Mouse (Mus musculus) liver, adult 2 months (tissue): Measurements from ENCODE around the gene Gimap9. TPM values are rescaled to one million over a fixed set of nuclear protein-coding genes. Genes with fewer than 3 reads are reported as not detected.
A peak's percentile ranks its signal among the peaks of the same experiment; 100 is the strongest.

Experiments used
- DNase-seq: peaks from one replicate; pipeline ENCODE4 v3.0.0-alpha.2; 2011; ENCODE audit warnings: low read depth, low spot score; ENCODE audit errors: extremely low read depth
- H3K27ac ChIP-seq: fragments of 200-500 bp; replicated peaks from 2 replicates; pipeline ENCODE4 v1.5.1; 2012; ENCODE audit warnings: low read depth, mild to moderate bottlenecking, control low read depth, inconsistent platforms, low read length; ENCODE audit not compliant: insufficient read depth
- H3K27me3 ChIP-seq: fragments of 200-500 bp; 2 replicates; pipeline ENCODE4 v1.6.1; 2012; ENCODE audit warnings: mild to moderate bottlenecking, moderate library complexity, low read length, inconsistent platforms; ENCODE audit not compliant: control insufficient read depth, insufficient read depth
- H3K36me3 ChIP-seq: fragments of 200-500 bp; 2 replicates; pipeline ENCODE4 v1.6.1; 2012; ENCODE audit warnings: low read length, inconsistent platforms; ENCODE audit not compliant: control insufficient read depth, insufficient read depth
- H3K4me1 ChIP-seq: fragments of 200-500 bp; 2 replicates; pipeline ENCODE4 v1.6.1; 2011; ENCODE audit warnings: low read length; ENCODE audit not compliant: control insufficient read depth, insufficient read depth
- H3K4me3 ChIP-seq: fragments of 200-500 bp; 2 replicates; pipeline ENCODE4 v1.5.1; 2011; ENCODE audit warnings: low read depth, mild to moderate bottlenecking, control low read depth, low read length, moderate library complexity; ENCODE audit not compliant: insufficient read depth
- H3K79me2 ChIP-seq: fragments of 200-500 bp; 2 replicates; pipeline ENCODE4 v1.6.1; 2012; ENCODE audit warnings: inconsistent platforms, mild to moderate bottlenecking, low read length, moderate library complexity; ENCODE audit not compliant: control insufficient read depth, insufficient read depth
- H3K9ac ChIP-seq: fragments of 200-500 bp; 2 replicates; pipeline ENCODE4 v1.6.1; 2012; ENCODE audit warnings: low read depth, mild to moderate bottlenecking, control low read depth, inconsistent platforms, low read length
- CTCF ChIP-seq: fragments of 200-500 bp; IDR thresholded peaks from 2 replicates; pipeline ENCODE4 v1.5.1; 2011; ENCODE audit warnings: low read depth, low read length, control low read depth
- POLR2A ChIP-seq: fragments of 200-500 bp; IDR thresholded peaks from 2 replicates; pipeline ENCODE4 v1.6.1; 2011; ENCODE audit warnings: low read length, control low read depth; ENCODE audit not compliant: insufficient read depth; ENCODE audit errors: extremely low read depth
- WGBS: fragments of 180-500 bp; shearing (Covaris S2); methylation state at CpG from one replicate; pipeline ENCODE4 v1.1.7; 2018; 5-methylcytosine and 5-hydroxymethylcytosine counted together
- polyA plus RNA-seq: library from polyadenylated mRNA; depleted of rRNA; stranded (reverse); fragments of >200 nt; gene quantifications from 2 replicates; pipeline ENCODE4 v1.2.3, GENCODE M21; 2012
- total RNA-seq: library from RNA; depleted of rRNA; stranded (reverse); fragments of >200 nt; gene quantifications from 2 replicates; pipeline ENCODE4 v1.2.3, GENCODE M21; 2014

Gimap9 gene
- total and polyA plus RNA-seq, 2 experiments = 4.2 to 12.2 TPM

- WGBS = 61% methylated on average over 2 of the region's 2 CpGs
- no peaks in the 10 kb centered on the region; the same call in 1 of the 2 replicates for H3K79me2 ChIP-seq
- H3K4me3 ChIP-seq = peak overlapping the region; percentile 11
- no peaks in the 10 kb centered on the region; the same call in 1 of the 2 replicates for H3K4me1 ChIP-seq
- no peaks in the 10 kb centered on the region for H3K27me3 ChIP-seq
- no peak overlapping the region for H3K27ac ChIP-seq
- H3K9ac ChIP-seq = peak overlapping the region; percentile 2; the same call in 1 of the 2 replicates
- no peaks in the 10 kb centered on the region for H3K36me3 ChIP-seq
- no peak for TF ChIP-seq CTCF
- DNase-seq = no peak
Measured at GRCm38 (mm10) chr6:48647611-48648010, 28.3 kb upstream of the Gimap9 start.

DNA sequence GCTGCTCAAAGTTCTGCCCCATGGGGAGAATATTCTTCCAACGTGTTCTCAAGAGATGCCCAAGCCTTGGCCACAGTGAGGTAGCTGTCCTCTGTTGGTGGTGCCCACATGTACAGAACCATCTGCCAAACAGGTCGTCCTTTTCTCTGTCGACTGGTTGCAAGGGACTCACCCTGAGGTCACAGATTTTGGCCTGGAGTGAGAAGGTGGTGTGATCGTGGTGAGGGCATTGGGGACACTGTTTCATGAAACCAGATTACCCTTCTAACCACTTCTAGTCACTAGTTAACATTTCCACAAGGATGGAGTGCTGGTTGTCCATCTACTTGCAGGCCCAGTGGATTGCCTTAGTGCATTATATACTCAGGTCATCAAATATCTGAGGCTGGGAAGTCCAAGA is 27.1 kb upstream of the Gimap9 start:
- H3K9ac ChIP-seq = no peak overlapping the region
- WGBS = 66% methylated on average over 4 of the region's 4 CpGs
- H3K4me3 ChIP-seq = no peak overlapping the region
- H3K27me3 ChIP-seq = no peaks in the 10 kb centered on the region
- no peaks in the 10 kb centered on the region for H3K36me3 ChIP-seq
- no peak for TF ChIP-seq CTCF
- TF ChIP-seq POLR2A = no peak
- peak; percentile 27 for DNase-seq
- H3K27ac ChIP-seq = no peak overlapping the region
- H3K79me2 ChIP-seq = no peaks in the 10 kb centered on the region; the same call in 1 of the 2 replicates
- no peaks in the 10 kb centered on the region; the same call in 1 of the 2 replicates for H3K4me1 ChIP-seq

GRCm38 (mm10) chr6:48650041-48650440 is 25.9 kb upstream of the Gimap9 start:
- H3K27me3 ChIP-seq = no peaks in the 10 kb centered on the region
- TF ChIP-seq POLR2A = no peak
- TF ChIP-seq CTCF = no peak
- H3K79me2 ChIP-seq = no peaks in the 10 kb centered on the region; the same call in 1 of the 2 replicates
- no peaks in the 10 kb centered on the region; the same call in 1 of the 2 replicates for H3K4me1 ChIP-seq
- no peak overlapping the region for H3K4me3 ChIP-seq
- no peak overlapping the region for H3K27ac ChIP-seq
- H3K9ac ChIP-seq = no peak overlapping the region
- H3K36me3 ChIP-seq = no peaks in the 10 kb centered on the region
- peak; percentile 29 for DNase-seq
- WGBS = 92% methylated on average over 9 of the region's 9 CpGs

- no peak for DNase-seq
- 85% methylated on average over 5 of the region's 5 CpGs for WGBS
Measured at GRCm38 (mm10) chr6:48658721-48659120, 17.2 kb upstream of the Gimap9 start.

DNA sequence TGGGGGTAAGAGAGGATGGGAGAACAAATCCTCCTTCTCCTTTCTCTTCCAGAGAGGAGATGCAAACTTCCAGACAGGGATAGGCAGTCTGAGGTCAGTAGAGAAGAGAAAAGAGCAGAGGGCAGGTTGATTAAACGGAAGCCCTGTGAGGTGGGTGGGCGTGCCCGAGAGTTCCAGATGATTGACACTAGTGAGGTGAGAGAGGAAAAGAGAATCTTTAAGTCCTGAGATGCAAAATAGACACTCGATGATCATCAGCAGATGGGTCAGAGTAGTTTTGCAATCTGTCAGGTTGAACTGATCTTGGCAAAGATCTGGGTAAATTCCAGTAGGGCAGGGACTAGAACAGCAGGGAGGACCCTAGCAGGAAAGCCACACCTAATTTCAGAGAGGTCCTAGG is 11.2 kb upstream of the Gimap9 start:
- WGBS = 39% methylated on average over 4 of the region's 4 CpGs
- TF ChIP-seq CTCF (no peak), POLR2A (no peak)
- H3K79me2 ChIP-seq = no peaks in the 10 kb centered on the region
- peaks cover 17% of the 10 kb centered on the region for H3K4me1 ChIP-seq
- no peaks in the 10 kb centered on the region for H3K27me3 ChIP-seq
- no peak overlapping the region for H3K9ac ChIP-seq
- peak; percentile 79 for DNase-seq
- H3K36me3 ChIP-seq = no peaks in the 10 kb centered on the region
- no peak overlapping the region; the same call in 1 of the 2 replicates for H3K27ac ChIP-seq
- no peak overlapping the region for H3K4me3 ChIP-seq

More at GRCm38 (mm10) chr6:48658721-48659120, 17.2 kb upstream of the Gimap9 start:
- Histone ChIP-seq H3K27me3 (no peaks in the 10 kb centered on the region), H3K79me2 (no peaks in the 10 kb centered on the region), H3K4me1 (no peaks in the 10 kb centered on the region), H3K27ac (no peak overlapping the region), H3K36me3 (no peaks in the 10 kb centered on the region), H3K4me3 (no peak overlapping the region), H3K9ac (no peak overlapping the region)
- TF ChIP-seq POLR2A (no peak), CTCF (no peak)

- 73% methylated on average over 9 of the region's 9 CpGs for WGBS
- TF ChIP-seq POLR2A = no peak
- TF ChIP-seq CTCF = no peak
- H3K27me3 ChIP-seq = no peaks in the 10 kb centered on the region
- no peak overlapping the region for H3K4me3 ChIP-seq
- H3K9ac ChIP-seq = no peak overlapping the region
- H3K36me3 ChIP-seq = no peaks in the 10 kb centered on the region
- peaks cover 17% of the 10 kb centered on the region for H3K4me1 ChIP-seq
- H3K27ac ChIP-seq = peak overlapping the region; percentile 51; the same call in 1 of the 2 replicates
- DNase-seq = peak; percentile 66
- no peaks in the 10 kb centered on the region for H3K79me2 ChIP-seq
Measured at GRCm38 (mm10) chr6:48665471-48665870, 10.5 kb upstream of the Gimap9 start.
